In the genomic region with DNA sequence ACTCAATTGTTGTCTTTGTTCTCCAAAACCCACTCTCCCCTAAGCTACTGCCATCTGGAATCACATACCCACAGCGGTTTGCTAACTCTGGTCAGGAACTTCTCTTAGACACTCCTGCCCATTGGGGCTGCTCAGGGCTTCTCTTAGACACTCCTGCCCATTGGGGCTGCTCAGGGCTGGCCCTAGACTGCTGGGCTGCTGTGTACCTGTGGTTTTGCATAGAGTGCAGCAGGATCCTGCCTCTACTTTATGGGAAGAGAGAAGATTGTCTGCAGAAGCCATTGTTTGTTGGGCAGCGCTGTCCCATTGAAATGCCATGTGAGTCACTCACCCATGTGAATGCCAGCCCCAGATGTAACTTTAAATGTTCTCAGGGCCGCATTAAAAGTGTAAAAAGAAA, we compare ENCODE assay signal across 16 mouse cellular contexts.
"Had no signal": no experiment of that assay in that cellular context is flagged by ENCODE, and none has a peak within 500 bp of the region (broad histone marks: within the 10 kb centered on the region; RNA-seq: fewer than 3 reads in every experiment).

No protein-coding gene starts in this region.

- DNase-seq: liver, postnatal 0 days; lung, adult 2 months; lung, postnatal 14 days; lung, postnatal 36 days; right cerebral cortex, postnatal 14 days; thymus, postnatal 25 days; thymus, postnatal 4 days had no signal

- H3K9ac ChIP-seq: liver, embryonic 15.5 days; liver, postnatal 0 days; lung, embryonic 15.5 days; midbrain, embryonic 12.5 days; midbrain, embryonic 15.5 days; neural tube, embryonic 12.5 days; stomach, embryonic 15.5 days had no signal

- H3K9me3 ChIP-seq: liver, embryonic 15.5 days; lung, embryonic 15.5 days; midbrain, embryonic 12.5 days; midbrain, embryonic 15.5 days; neural tube, embryonic 12.5 days; stomach, embryonic 15.5 days had no signal

- H3K27ac ChIP-seq: liver, embryonic 15.5 days; lung, embryonic 15.5 days; macrophage; midbrain, embryonic 12.5 days; midbrain, embryonic 15.5 days; neural tube, embryonic 12.5 days; stomach, embryonic 15.5 days; stomach, postnatal 0 days had no signal

- ATAC-seq: liver, postnatal 0 days; lung, postnatal 0 days; midbrain, embryonic 15.5 days had no signal

- H3K36me3 ChIP-seq: liver, embryonic 15.5 days; lung, embryonic 15.5 days; midbrain, embryonic 12.5 days; midbrain, embryonic 15.5 days; neural tube, embryonic 12.5 days had no signal

- H3K4me3 ChIP-seq: liver, embryonic 15.5 days; lung, embryonic 15.5 days; midbrain, embryonic 12.5 days; midbrain, embryonic 15.5 days; neural tube, embryonic 12.5 days; stomach, embryonic 15.5 days had no signal

- H3K4me2 ChIP-seq: liver, embryonic 15.5 days; lung, embryonic 15.5 days; midbrain, embryonic 12.5 days; midbrain, embryonic 15.5 days; neural tube, embryonic 12.5 days; stomach, embryonic 15.5 days had no signal

- H3K27me3 ChIP-seq: liver, embryonic 15.5 days; lung, embryonic 15.5 days; midbrain, embryonic 12.5 days; midbrain, embryonic 15.5 days; neural tube, embryonic 12.5 days; stomach, embryonic 15.5 days had no signal
